Mouse (Mus musculus) intestine, embryonic 15.5 days (tissue): Measurements from ENCODE around the gene Unc50. TPM values are rescaled to one million over a fixed set of nuclear protein-coding genes. Genes with fewer than 3 reads are reported as not detected.
A peak's percentile ranks its signal among the peaks of the same experiment; 100 is the strongest.

Source experiments
- ATAC-seq: fragments of 200-750 bp; cut with Nextera tagmentation; 2 replicates; pipeline ENCODE4 v1.8.0; 2017; ENCODE audit warnings: moderate TSS enrichment, moderate library complexity
- H3K27ac ChIP-seq: fragments of 300-500 bp; sonication (generic); 2 replicates; pipeline ENCODE4 v1.5.1; 2015; ENCODE audit warnings: mild to moderate bottlenecking, inconsistent platforms
- H3K27me3 ChIP-seq: fragments of 300-500 bp; sonication (generic); replicated peaks from 2 replicates; pipeline ENCODE4 v1.6.1; 2015; ENCODE audit warnings: inconsistent platforms
- H3K36me3 ChIP-seq: fragments of 300-500 bp; sonication (generic); 2 replicates; pipeline ENCODE4 v1.6.1; 2015; ENCODE audit warnings: inconsistent platforms
- H3K4me1 ChIP-seq: fragments of 300-500 bp; sonication (generic); replicated peaks from 2 replicates; pipeline ENCODE4 v1.6.1; 2015; ENCODE audit warnings: inconsistent platforms
- H3K4me2 ChIP-seq: fragments of 300-500 bp; sonication (generic); replicated peaks from 2 replicates; pipeline ENCODE4 v1.6.1; 2015; ENCODE audit warnings: mild to moderate bottlenecking, inconsistent platforms
- H3K4me3 ChIP-seq: fragments of 300-500 bp; sonication (generic); replicated peaks from 2 replicates; pipeline ENCODE4 v1.5.1; 2015; ENCODE audit warnings: inconsistent platforms
- H3K9ac ChIP-seq: fragments of 300-500 bp; sonication (generic); 2 replicates; pipeline ENCODE4 v1.6.1; 2015; ENCODE audit warnings: inconsistent platforms
- H3K9me3 ChIP-seq: fragments of 300-500 bp; sonication (generic); 2 replicates; pipeline ENCODE4 v1.6.1; 2016; ENCODE audit warnings: inconsistent platforms
- WGBS: fragments of 180-500 bp; shearing (Covaris S2); methylation state at CpG from one replicate; pipeline ENCODE4 v1.1.7; 2015; 5-methylcytosine and 5-hydroxymethylcytosine counted together
- polyA plus RNA-seq: library from polyadenylated mRNA; unstranded; fragments of >200 nt; fragmentation: Nextera tagmentation; extraction: Ambion mirVana; gene quantifications from 2 replicates; pipeline ENCODE4 v1.2.1, GENCODE M21; 2015

The Unc50 gene
- polyA plus RNA-seq, 1 experiment from 2014 or later: 134 TPM

GRCm38 (mm10) chr1:37464878-37465452 lies 35.0 kb downstream of the Unc50 start:
- Histone ChIP-seq H3K4me3 (no peak overlapping the region), H3K9me3 (no peaks in the 10 kb centered on the region), H3K27me3 (no peaks in the 10 kb centered on the region), H3K27ac (no peak overlapping the region), H3K4me2 (no peak overlapping the region), H3K9ac (no peak overlapping the region), H3K36me3 (peaks cover 11% of the 10 kb centered on the region; the same call in 1 of the 2 replicates), H3K4me1 (no peaks in the 10 kb centered on the region)
- WGBS: 79% methylated on average over 10 of the region's 10 CpGs
- ATAC-seq: no peak

GRCm38 (mm10) chr1:37466322-37466995 lies 36.5 kb downstream of the Unc50 start:
- ATAC-seq: no peak
- Histone ChIP-seq H3K4me2 (no peak overlapping the region), H3K9ac (no peak overlapping the region), H3K4me1 (no peaks in the 10 kb centered on the region), H3K4me3 (no peak overlapping the region), H3K9me3 (no peaks in the 10 kb centered on the region), H3K36me3 (peaks cover 11% of the 10 kb centered on the region; the same call in 1 of the 2 replicates), H3K27ac (no peak overlapping the region), H3K27me3 (no peaks in the 10 kb centered on the region)
- 88% methylated on average over 3 of the region's 3 CpGs for WGBS

- H3K4me3 ChIP-seq: no peak overlapping the region
- H3K4me2 ChIP-seq: no peak overlapping the region
- no peak for ATAC-seq
- H3K4me1 ChIP-seq: no peaks in the 10 kb centered on the region
- no peak overlapping the region for H3K9ac ChIP-seq
- peaks cover 11% of the 10 kb centered on the region; the same call in 1 of the 2 replicates for H3K36me3 ChIP-seq
- H3K9me3 ChIP-seq: no peaks in the 10 kb centered on the region
- WGBS: 88% methylated on average over 4 of the region's 4 CpGs
- no peak overlapping the region for H3K27ac ChIP-seq
- no peaks in the 10 kb centered on the region for H3K27me3 ChIP-seq
Measured at GRCm38 (mm10) chr1:37467806-37468205, 37.9 kb downstream of the Unc50 start.

- H3K36me3 ChIP-seq: peaks cover 11% of the 10 kb centered on the region; the same call in 1 of the 2 replicates
- no peak for ATAC-seq
- no peaks in the 10 kb centered on the region for H3K4me1 ChIP-seq
- no peaks in the 10 kb centered on the region for H3K9me3 ChIP-seq
- H3K27me3 ChIP-seq: no peaks in the 10 kb centered on the region
- H3K27ac ChIP-seq: no peak overlapping the region
- no peak overlapping the region for H3K4me2 ChIP-seq
- H3K4me3 ChIP-seq: no peak overlapping the region
- WGBS: 94% methylated on average over 5 of the region's 5 CpGs
- H3K9ac ChIP-seq: no peak overlapping the region
Measured at GRCm38 (mm10) chr1:37469007-37469406, 39.1 kb downstream of the Unc50 start.

- Histone ChIP-seq H3K27ac (no peak overlapping the region), H3K4me2 (no peak overlapping the region), H3K9ac (no peak overlapping the region), H3K4me3 (no peak overlapping the region), H3K4me1 (peaks cover 2% of the 10 kb centered on the region; the same call in 1 of the 2 replicates), H3K9me3 (no peaks in the 10 kb centered on the region), H3K36me3 (peaks cover 11% of the 10 kb centered on the region; the same call in 1 of the 2 replicates), H3K27me3 (no peaks in the 10 kb centered on the region)
- ATAC-seq: no peak
- WGBS: 82% methylated on average over 6 of the region's 6 CpGs
Measured at GRCm38 (mm10) chr1:37471179-37472148, 41.5 kb downstream of the Unc50 start.

- Histone ChIP-seq H3K36me3 (peaks cover 9% of the 10 kb centered on the region; the same call in 1 of the 2 replicates), H3K4me3 (no peak overlapping the region), H3K4me1 (peaks cover 6% of the 10 kb centered on the region), H3K27ac (no peak overlapping the region), H3K4me2 (no peak overlapping the region), H3K27me3 (no peaks in the 10 kb centered on the region), H3K9ac (no peak overlapping the region), H3K9me3 (no peaks in the 10 kb centered on the region)
- ATAC-seq: no peak
- 87% methylated on average over 10 of the region's 10 CpGs for WGBS
Measured at GRCm38 (mm10) chr1:37473251-37473650, 43.3 kb downstream of the Unc50 start.

- 0 out of 2 replicates have a peak, but pooled peaks cover 4% of the 10 kb centered on the region for H3K36me3 ChIP-seq
Measured at GRCm38 (mm10) chr1:37474046-37474445, 44.1 kb downstream of the Unc50 start.

GRCm38 (mm10) chr1:37474634-37475190 lies 44.8 kb downstream of the Unc50 start:
- H3K4me3 ChIP-seq: no peak overlapping the region
- no peak overlapping the region for H3K27ac ChIP-seq
- WGBS: 84% methylated on average over 6 of the region's 6 CpGs
- H3K4me2 ChIP-seq: no peak overlapping the region
- no peak for ATAC-seq
- peaks cover 9% of the 10 kb centered on the region for H3K4me1 ChIP-seq
- H3K9ac ChIP-seq: no peak overlapping the region
- no peaks in the 10 kb centered on the region for H3K9me3 ChIP-seq
- no peaks in the 10 kb centered on the region for H3K27me3 ChIP-seq
- H3K36me3 ChIP-seq: no peaks in the 10 kb centered on the region

More at GRCm38 (mm10) chr1:37474046-37474445, 44.1 kb downstream of the Unc50 start:
- Histone ChIP-seq H3K27me3 (no peaks in the 10 kb centered on the region), H3K4me1 (peaks cover 9% of the 10 kb centered on the region), H3K9me3 (no peaks in the 10 kb centered on the region), H3K4me2 (no peak overlapping the region), H3K27ac (no peak overlapping the region), H3K9ac (no peak overlapping the region), H3K4me3 (no peak overlapping the region)
- WGBS: 70% methylated on average over 8 of the region's 8 CpGs
- no peak for ATAC-seq

- no peak overlapping the region for H3K9ac ChIP-seq
- 81% methylated on average over 3 of the region's 3 CpGs for WGBS
- no peaks in the 10 kb centered on the region for H3K36me3 ChIP-seq
- no peak overlapping the region for H3K4me3 ChIP-seq
- no peak overlapping the region for H3K27ac ChIP-seq
- no peaks in the 10 kb centered on the region for H3K9me3 ChIP-seq
- no peaks in the 10 kb centered on the region for H3K27me3 ChIP-seq
- peaks cover 9% of the 10 kb centered on the region for H3K4me1 ChIP-seq
- ATAC-seq: no peak
- H3K4me2 ChIP-seq: no peak overlapping the region
Measured at GRCm38 (mm10) chr1:37475312-37475711, 45.4 kb downstream of the Unc50 start.

GRCm38 (mm10) chr1:37477250-37477649 lies 47.3 kb downstream of the Unc50 start:
- H3K4me1 ChIP-seq: peaks cover 9% of the 10 kb centered on the region
- H3K36me3 ChIP-seq: no peaks in the 10 kb centered on the region
- H3K27me3 ChIP-seq: no peaks in the 10 kb centered on the region
- H3K9me3 ChIP-seq: no peaks in the 10 kb centered on the region
- H3K4me2 ChIP-seq: no peak overlapping the region
- H3K9ac ChIP-seq: no peak overlapping the region
- 96% methylated on average over 5 of the region's 5 CpGs for WGBS
- H3K4me3 ChIP-seq: no peak overlapping the region
- no peak overlapping the region for H3K27ac ChIP-seq
- no peak for ATAC-seq

GRCm38 (mm10) chr1:37477928-37478327 lies 48.0 kb downstream of the Unc50 start:
- ATAC-seq: no peak
- WGBS: 49% methylated on average over 5 of the region's 5 CpGs
- H3K4me1 ChIP-seq: peaks cover 9% of the 10 kb centered on the region
- H3K9ac ChIP-seq: no peak overlapping the region
- H3K4me3 ChIP-seq: no peak overlapping the region
- no peak overlapping the region for H3K4me2 ChIP-seq
- 0 out of 2 replicates have a peak overlapping the region, but pooled peaks have one; percentile 19 for H3K27ac ChIP-seq
- H3K27me3 ChIP-seq: no peaks in the 10 kb centered on the region
- H3K9me3 ChIP-seq: no peaks in the 10 kb centered on the region
- no peaks in the 10 kb centered on the region for H3K36me3 ChIP-seq

GRCm38 (mm10) chr1:37478416-37478815 lies 48.5 kb downstream of the Unc50 start:
- no peaks in the 10 kb centered on the region for H3K27me3 ChIP-seq
- ATAC-seq: no peak
- 0 out of 2 replicates have a peak overlapping the region, but pooled peaks have one; percentile 19 for H3K27ac ChIP-seq
- no peak overlapping the region for H3K9ac ChIP-seq
- H3K36me3 ChIP-seq: no peaks in the 10 kb centered on the region
- peaks cover 9% of the 10 kb centered on the region for H3K4me1 ChIP-seq
- no peak overlapping the region for H3K4me3 ChIP-seq
- no peaks in the 10 kb centered on the region for H3K9me3 ChIP-seq
- WGBS: 58% methylated on average over 7 of the region's 7 CpGs
- no peak overlapping the region for H3K4me2 ChIP-seq
